Mouse (Mus musculus) forebrain, embryonic 15.5 days (tissue): ENCODE results near the gene Prss54. TPM values are rescaled to one million over a fixed set of nuclear protein-coding genes. Genes with fewer than 3 reads are reported as not detected.

Source experiments
- ATAC-seq: fragments of 200-750 bp; cut with Nextera tagmentation; replicated peaks from 2 replicates; pipeline ENCODE4 v1.8.0; 2017; ENCODE audit warnings: mild to moderate bottlenecking, moderate TSS enrichment, moderate library complexity
- H3K27ac ChIP-seq: fragments of 300-500 bp; sonication (generic); replicated peaks from 2 replicates; pipeline ENCODE4 v1.5.1; 2015; ENCODE audit warnings: mild to moderate bottlenecking, inconsistent platforms
- H3K27me3 ChIP-seq: fragments of 300-500 bp; sonication (generic); 2 replicates; pipeline ENCODE4 v1.6.1; 2015; ENCODE audit warnings: inconsistent platforms
- H3K36me3 ChIP-seq: fragments of 300-500 bp; sonication (generic); 2 replicates; pipeline ENCODE4 v1.6.1; 2015; ENCODE audit warnings: mild to moderate bottlenecking, inconsistent platforms
- H3K4me1 ChIP-seq: fragments of 300-500 bp; sonication (generic); 2 replicates; pipeline ENCODE4 v1.6.1; 2015; ENCODE audit warnings: inconsistent platforms
- H3K4me2 ChIP-seq: fragments of 300-500 bp; sonication (generic); replicated peaks from 2 replicates; pipeline ENCODE4 v1.6.1; 2015; ENCODE audit warnings: mild to moderate bottlenecking, inconsistent platforms
- H3K4me3 ChIP-seq: fragments of 300-500 bp; sonication (generic); 2 replicates; pipeline ENCODE4 v1.5.1; 2015; ENCODE audit warnings: mild to moderate bottlenecking, inconsistent platforms
- H3K9ac ChIP-seq: fragments of 300-500 bp; sonication (generic); replicated peaks from 2 replicates; pipeline ENCODE4 v1.6.1; 2015; ENCODE audit warnings: mild to moderate bottlenecking, inconsistent platforms
- H3K9me3 ChIP-seq: fragments of 300-500 bp; sonication (generic); 2 replicates; pipeline ENCODE4 v1.6.1; 2016; ENCODE audit warnings: inconsistent platforms
- WGBS: fragments of 180-500 bp; shearing (Covaris S2); methylation state at CpG from one replicate; pipeline ENCODE4 v1.1.7; 2015; ENCODE audit warnings: mixed read lengths; 5-methylcytosine and 5-hydroxymethylcytosine counted together
- polyA plus RNA-seq: library from polyadenylated mRNA; unstranded; fragments of >200 nt; fragmentation: Nextera tagmentation; extraction: Ambion mirVana; gene quantifications from 2 replicates; pipeline ENCODE4 v1.2.1, GENCODE M21; 2015

The Prss54 gene
- polyA plus RNA-seq, 1 experiment from 2014 or later, result not detected

GRCm38 (mm10) chr8:95549871-95550829 lies 26.0 kb downstream of the Prss54 start:
- H3K9ac ChIP-seq, result no peak overlapping the region
- peaks cover 9% of the 10 kb centered on the region for H3K4me1 ChIP-seq
- ATAC-seq, result peak; percentile 82
- peak overlapping the region; percentile 55 for H3K27ac ChIP-seq
- H3K4me2 ChIP-seq, result 0 out of 2 replicates have a peak overlapping the region, but pooled peaks have one; percentile 7
- no peaks in the 10 kb centered on the region for H3K27me3 ChIP-seq
- no peak overlapping the region for H3K4me3 ChIP-seq
- H3K9me3 ChIP-seq, result no peaks in the 10 kb centered on the region
- WGBS, result 41% methylated on average over 16 of the region's 16 CpGs
- no peaks in the 10 kb centered on the region for H3K36me3 ChIP-seq

GRCm38 (mm10) chr8:95547931-95548330 lies 28.2 kb downstream of the Prss54 start:
- no peaks in the 10 kb centered on the region for H3K27me3 ChIP-seq
- no peaks in the 10 kb centered on the region for H3K9me3 ChIP-seq
- peaks cover 9% of the 10 kb centered on the region for H3K4me1 ChIP-seq
- no peak overlapping the region for H3K9ac ChIP-seq
- no peak overlapping the region for H3K27ac ChIP-seq
- no peak overlapping the region for H3K4me3 ChIP-seq
- WGBS, result 67% methylated on average over 8 of the region's 8 CpGs
- no peak overlapping the region for H3K4me2 ChIP-seq
- ATAC-seq, result no peak
- H3K36me3 ChIP-seq, result no peaks in the 10 kb centered on the region

- 86% methylated on average over 4 of the region's 4 CpGs for WGBS
- Histone ChIP-seq H3K27me3 (no peaks in the 10 kb centered on the region), H3K4me1 (peaks cover 9% of the 10 kb centered on the region), H3K9me3 (no peaks in the 10 kb centered on the region), H3K9ac (no peak overlapping the region), H3K27ac (no peak overlapping the region), H3K4me3 (no peak overlapping the region), H3K36me3 (no peaks in the 10 kb centered on the region), H3K4me2 (no peak overlapping the region)
- no peak for ATAC-seq
Observed at GRCm38 (mm10) chr8:95546986-95547385, 29.2 kb downstream of the Prss54 start.

GRCm38 (mm10) chr8:95545815-95546214 lies 30.3 kb downstream of the Prss54 start:
- ATAC-seq, result no peak
- no peaks in the 10 kb centered on the region for H3K9me3 ChIP-seq
- no peaks in the 10 kb centered on the region for H3K27me3 ChIP-seq
- H3K36me3 ChIP-seq, result no peaks in the 10 kb centered on the region
- no peak overlapping the region for H3K4me3 ChIP-seq
- no peak overlapping the region for H3K9ac ChIP-seq
- H3K27ac ChIP-seq, result no peak overlapping the region
- peaks cover 9% of the 10 kb centered on the region for H3K4me1 ChIP-seq
- H3K4me2 ChIP-seq, result no peak overlapping the region
- 83% methylated on average over 17 of the region's 17 CpGs for WGBS

- H3K9ac ChIP-seq, result no peak overlapping the region
- no peak overlapping the region for H3K4me2 ChIP-seq
- whole genome bisulfite sequencing, result 67% methylated on average over 3 of the region's 3 CpGs
- H3K4me1 ChIP-seq, result no peaks in the 10 kb centered on the region
- H3K4me3 ChIP-seq, result no peak overlapping the region
- no peaks in the 10 kb centered on the region for H3K9me3 ChIP-seq
- no peak overlapping the region for H3K27ac ChIP-seq
- no peaks in the 10 kb centered on the region for H3K27me3 ChIP-seq
- no peak for ATAC-seq
- H3K36me3 ChIP-seq, result no peaks in the 10 kb centered on the region
Observed at GRCm38 (mm10) chr8:95543065-95543464, 33.1 kb downstream of the Prss54 start.

GRCm38 (mm10) chr8:95542191-95542590 lies 33.9 kb downstream of the Prss54 start:
- WGBS, result 81% methylated on average over 6 of the region's 6 CpGs
- Histone ChIP-seq H3K4me1 (no peaks in the 10 kb centered on the region), H3K27ac (no peak overlapping the region)

GRCm38 (mm10) chr8:95539487-95539886 lies 36.7 kb downstream of the Prss54 start:
- Histone ChIP-seq H3K27ac (no peak overlapping the region), H3K4me3 (no peak overlapping the region), H3K27me3 (no peaks in the 10 kb centered on the region), H3K36me3 (no peaks in the 10 kb centered on the region), H3K9me3 (no peaks in the 10 kb centered on the region), H3K4me1 (no peaks in the 10 kb centered on the region), H3K9ac (no peak overlapping the region), H3K4me2 (no peak overlapping the region)
- ATAC-seq, result no peak
- 84% methylated on average over 5 of the region's 5 CpGs for WGBS

More at GRCm38 (mm10) chr8:95542191-95542590, 33.9 kb downstream of the Prss54 start:
- H3K4me3 ChIP-seq, result no peak overlapping the region
- no peak for ATAC-seq
- H3K27me3 ChIP-seq, result no peaks in the 10 kb centered on the region
- H3K4me2 ChIP-seq, result no peak overlapping the region
- H3K36me3 ChIP-seq, result no peaks in the 10 kb centered on the region
- no peak overlapping the region for H3K9ac ChIP-seq
- no peaks in the 10 kb centered on the region for H3K9me3 ChIP-seq

GRCm38 (mm10) chr8:95533584-95534387 lies 42.4 kb downstream of the Prss54 start, which contains the start of gene Ccdc113:
TSS of gene Ccdc113 (plus strand) at chr8:95534085.
- 5% methylated on average over 33 of the region's 33 CpGs for WGBS
- Histone ChIP-seq H3K27me3 (no peaks in the 10 kb centered on the region), H3K4me3 (peak within 1 kb of the TSS; percentile 42), H3K4me1 (peaks cover 8% of the 10 kb centered on the region; the same call in 1 of the 2 replicates), H3K9ac (peak within 1 kb of the TSS; percentile 57), H3K27ac (no peak within 1 kb of the TSS), H3K36me3 (no peaks in the 10 kb centered on the region), H3K9me3 (no peaks in the 10 kb centered on the region), H3K4me2 (peak within 1 kb of the TSS; percentile 85)
- peak; percentile 91 for ATAC-seq

- Histone ChIP-seq H3K4me1 (peaks cover 8% of the 10 kb centered on the region; the same call in 1 of the 2 replicates), H3K9ac (no peak overlapping the region), H3K4me3 (no peak overlapping the region), H3K27me3 (no peaks in the 10 kb centered on the region), H3K27ac (no peak overlapping the region), H3K9me3 (no peaks in the 10 kb centered on the region), H3K36me3 (no peaks in the 10 kb centered on the region), H3K4me2 (no peak overlapping the region)
- 55% methylated on average over 4 of the region's 4 CpGs for WGBS
- no peak for ATAC-seq
Observed at GRCm38 (mm10) chr8:95532206-95532605, 43.9 kb downstream of the Prss54 start.

- H3K4me2 ChIP-seq, result no peak overlapping the region
- H3K9me3 ChIP-seq, result no peaks in the 10 kb centered on the region
- no peaks in the 10 kb centered on the region for H3K27me3 ChIP-seq
- 59% methylated on average over 9 of the region's 9 CpGs for WGBS
- ATAC-seq, result no peak
- H3K4me1 ChIP-seq, result peaks cover 3% of the 10 kb centered on the region; the same call in 1 of the 2 replicates
- H3K9ac ChIP-seq, result no peak overlapping the region
- no peak overlapping the region for H3K27ac ChIP-seq
- no peaks in the 10 kb centered on the region for H3K36me3 ChIP-seq
- H3K4me3 ChIP-seq, result no peak overlapping the region
Observed at GRCm38 (mm10) chr8:95528750-95529310, 47.3 kb downstream of the Prss54 start.

- H3K4me1 ChIP-seq, result no peaks in the 10 kb centered on the region
- H3K9ac ChIP-seq, result no peak overlapping the region
- ATAC-seq, result no peak
- H3K36me3 ChIP-seq, result no peaks in the 10 kb centered on the region
- H3K27me3 ChIP-seq, result no peaks in the 10 kb centered on the region
- H3K27ac ChIP-seq, result no peak overlapping the region
- no peak overlapping the region for H3K4me2 ChIP-seq
- WGBS, result 79% methylated on average over 10 of the region's 10 CpGs
- no peak overlapping the region for H3K4me3 ChIP-seq
- no peaks in the 10 kb centered on the region for H3K9me3 ChIP-seq
Observed at GRCm38 (mm10) chr8:95528194-95528593, 47.9 kb downstream of the Prss54 start.

- Histone ChIP-seq H3K9ac (no peak overlapping the region), H3K4me1 (no peaks in the 10 kb centered on the region), H3K36me3 (no peaks in the 10 kb centered on the region), H3K27me3 (no peaks in the 10 kb centered on the region), H3K9me3 (no peaks in the 10 kb centered on the region), H3K4me3 (no peak overlapping the region), H3K4me2 (no peak overlapping the region), H3K27ac (no peak overlapping the region)
- ATAC-seq, result no peak
- 93% methylated on average over 4 of the region's 4 CpGs for WGBS
Observed at GRCm38 (mm10) chr8:95523991-95524390, 52.1 kb downstream of the Prss54 start.
